Mouse (Mus musculus) embryo, embryonic 11.5 days (tissue): ENCODE results near the gene Mrpl39.

ENCODE experiments used
- DNase-seq: peaks from one replicate; pipeline ENCODE4 v3.0.0-alpha.2; 2012; ENCODE audit warnings: low read depth, low spot score

The Mrpl39 gene

DNA sequence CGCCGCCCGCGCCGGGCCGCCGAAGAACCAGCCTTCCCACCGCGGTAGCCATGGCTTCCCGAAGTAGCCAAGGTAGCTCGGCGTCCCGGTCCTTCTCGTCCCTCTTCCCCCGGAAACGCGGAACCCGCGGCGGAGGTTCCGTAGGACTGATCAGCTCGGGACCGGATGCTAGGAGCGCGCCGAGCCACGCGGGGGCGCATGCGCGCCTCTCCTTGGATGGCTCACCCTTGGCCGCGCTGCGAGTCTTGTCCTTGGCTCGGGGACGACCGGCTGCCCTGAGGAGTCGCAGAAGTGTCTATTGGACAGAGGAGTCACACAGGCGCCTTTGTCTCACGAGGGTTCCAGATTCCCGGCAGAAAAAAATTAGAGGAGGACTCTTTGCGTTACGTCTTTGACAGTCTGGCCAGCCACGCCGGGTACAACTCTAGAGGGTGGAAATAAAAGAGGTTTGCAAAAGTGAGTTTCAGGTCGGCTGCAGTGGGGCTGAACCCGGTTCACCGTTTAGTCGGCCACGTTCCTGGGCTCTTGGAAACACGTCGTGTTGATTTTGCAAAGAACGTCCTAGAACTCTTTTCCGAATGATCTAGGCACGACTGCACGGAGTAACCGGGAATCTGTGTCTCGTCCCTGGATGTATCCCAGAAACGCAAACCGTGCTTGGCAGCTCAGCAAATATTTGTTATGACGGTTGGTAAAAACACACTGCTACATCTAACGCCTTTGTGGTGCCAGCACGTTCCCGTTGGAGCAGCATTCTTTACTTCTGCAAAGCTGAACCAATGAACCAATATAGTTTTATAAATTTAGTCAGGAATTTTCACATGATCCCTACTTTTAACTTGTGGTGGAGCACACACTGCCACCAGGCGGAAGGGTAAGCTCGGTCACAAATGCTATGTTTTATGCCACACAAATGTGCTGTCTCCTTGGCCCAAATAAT, at the start of gene Mrpl39:
Mrpl39 (minus strand) TSS at position 577 of the 940 bp plus-strand sequence.
- peak; percentile 97 for DNase-seq

DNA sequence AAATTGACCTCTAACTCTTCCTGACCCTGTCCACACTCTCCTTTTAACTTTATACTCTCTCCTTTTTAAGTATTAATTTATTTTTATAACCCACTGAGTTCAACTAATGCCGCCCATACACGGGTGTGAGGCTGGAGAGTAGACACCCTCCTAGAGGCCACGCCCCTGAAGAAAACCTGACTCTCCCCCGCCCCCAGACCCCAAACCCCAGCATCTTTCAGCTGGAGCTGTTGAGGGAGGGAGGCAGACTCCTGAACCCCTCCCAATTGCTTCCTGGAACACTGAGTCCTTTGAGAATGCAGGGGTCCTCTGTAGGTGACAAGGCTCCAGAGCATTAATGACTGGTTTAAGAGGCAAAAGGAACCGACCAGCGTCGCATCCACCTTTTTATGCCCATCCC, 49.4 kb upstream of the Mrpl39 start:
- DNase-seq = no peak

DNA sequence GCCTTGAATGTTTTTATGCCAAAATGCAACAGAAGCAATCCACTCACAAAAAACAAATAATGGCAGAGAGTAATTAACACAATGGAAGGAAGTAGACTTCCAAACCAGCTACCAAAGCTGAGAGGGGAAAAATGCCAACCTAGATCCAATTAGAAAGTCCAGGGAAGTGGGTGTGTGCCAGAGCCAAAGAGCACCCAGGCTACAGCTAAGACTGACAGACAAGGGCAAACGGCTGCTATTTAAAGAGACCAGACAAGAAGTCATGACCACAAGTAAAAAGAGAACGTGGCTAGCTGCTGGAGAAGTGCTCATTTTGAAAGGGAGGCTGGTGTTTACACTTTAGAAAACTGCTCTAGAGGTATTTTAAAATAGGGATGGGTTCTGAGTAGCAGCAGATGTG, 47.7 kb upstream of the Mrpl39 start:
- DNase-seq = no peak

DNA sequence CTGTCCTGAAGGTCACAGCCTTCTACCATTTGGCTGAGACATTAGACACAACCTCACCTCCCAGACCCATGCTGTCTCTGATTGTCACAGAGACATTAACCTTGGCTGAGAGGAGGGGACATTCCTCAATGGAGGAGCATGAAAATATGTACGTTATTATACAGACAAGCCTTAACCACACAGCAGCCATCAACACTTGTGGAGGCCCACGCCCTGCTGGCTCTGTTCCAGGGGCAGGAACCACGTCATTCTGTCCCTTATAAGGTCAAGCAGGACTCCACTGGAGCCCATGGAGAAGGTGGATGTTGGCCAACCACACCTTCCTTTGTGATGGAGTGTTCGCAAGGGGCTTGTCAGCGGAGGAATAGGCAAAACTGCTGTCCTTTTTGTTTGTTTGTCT, 44.2 kb upstream of the Mrpl39 start:
- DNase-seq = no peak

DNA sequence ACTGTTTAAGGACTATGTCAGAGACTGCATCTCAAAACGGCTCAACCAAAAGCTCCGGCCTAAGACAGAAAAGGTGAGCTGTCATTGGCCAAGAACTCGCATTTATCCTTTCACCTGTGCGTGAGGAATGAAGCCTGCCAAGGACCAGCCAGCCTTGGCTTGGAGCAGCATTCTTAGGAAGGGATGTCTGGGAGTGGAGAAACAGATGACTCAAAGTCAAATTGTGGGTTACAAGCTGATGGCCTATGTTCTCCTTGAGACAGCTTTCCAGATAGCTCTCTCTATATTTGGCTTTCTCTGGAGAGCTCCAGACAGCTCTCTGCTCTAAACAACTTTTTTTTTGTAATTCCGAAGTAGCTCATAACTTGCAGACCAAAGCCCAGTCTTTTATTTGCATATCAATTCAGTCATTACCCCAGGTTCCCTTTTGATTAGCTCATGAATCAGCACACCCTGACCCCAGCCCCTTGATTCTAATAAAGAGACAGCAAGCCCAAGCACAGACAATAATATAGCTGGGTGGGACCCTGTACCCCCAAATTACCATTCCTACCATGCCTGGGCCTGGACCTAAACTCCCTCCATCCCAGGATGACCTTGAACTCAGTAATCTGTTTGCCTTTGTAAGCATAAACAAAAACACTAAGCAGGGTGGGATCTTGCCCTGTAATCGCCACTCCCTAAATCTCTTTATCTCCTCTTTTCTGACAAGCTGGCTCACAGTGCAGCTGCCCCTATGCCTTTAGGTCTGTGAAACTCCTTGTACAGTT, 43.5 kb upstream of the Mrpl39 start:
- DNase-seq = no peak

DNA sequence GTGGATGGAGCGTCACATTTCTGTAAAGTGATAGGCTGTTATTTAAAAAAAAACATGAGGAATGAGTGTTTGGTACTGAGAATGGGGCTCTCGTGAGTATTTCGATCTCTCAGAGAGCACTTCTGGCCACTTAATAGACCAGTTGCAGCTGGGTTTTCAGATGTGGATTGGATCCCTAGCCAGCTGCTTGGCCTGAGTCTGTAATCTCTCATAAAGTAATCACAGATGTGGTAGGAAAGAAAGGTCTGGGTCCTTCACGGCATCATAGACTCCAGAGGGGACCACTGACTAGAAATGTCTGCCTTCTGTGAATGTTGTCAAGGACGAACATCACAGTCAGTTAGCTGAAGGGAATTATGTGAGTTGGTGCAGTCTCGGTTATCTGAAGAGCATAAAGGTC, 42.9 kb upstream of the Mrpl39 start:
- DNase-seq = no peak

DNA sequence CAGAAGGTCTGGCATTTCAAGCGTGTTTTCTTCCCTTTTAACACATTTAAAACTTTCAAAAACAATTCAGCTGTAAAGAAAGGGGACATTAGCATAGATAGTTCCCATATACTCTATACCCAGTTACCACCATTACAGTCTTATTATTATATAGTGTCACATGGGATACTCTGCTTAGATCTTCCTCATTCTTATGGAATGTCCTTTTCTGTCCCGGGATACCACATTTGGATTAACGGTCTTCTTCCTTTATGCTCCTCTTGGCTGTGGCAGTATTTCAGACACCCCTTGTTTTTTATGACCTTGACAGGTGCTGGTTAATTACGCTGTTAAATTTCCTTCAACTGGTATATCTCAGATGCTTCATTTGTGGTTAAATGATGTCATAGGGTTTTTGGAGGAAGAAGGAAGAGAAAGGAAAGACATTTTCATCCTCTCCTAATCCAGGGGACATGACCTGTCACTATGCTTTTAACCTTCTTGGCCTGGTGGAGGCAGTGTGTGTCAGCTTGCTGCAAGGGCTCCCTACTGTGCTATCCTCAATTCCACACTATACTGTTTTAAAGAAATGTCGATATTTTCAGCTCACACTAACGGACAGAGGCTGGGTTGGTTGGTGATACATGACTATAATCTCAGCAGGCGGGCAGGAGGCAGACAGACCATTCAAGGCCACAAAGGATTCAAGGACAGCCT, 40.7 kb upstream of the Mrpl39 start:
- no peak for DNase-seq

DNA sequence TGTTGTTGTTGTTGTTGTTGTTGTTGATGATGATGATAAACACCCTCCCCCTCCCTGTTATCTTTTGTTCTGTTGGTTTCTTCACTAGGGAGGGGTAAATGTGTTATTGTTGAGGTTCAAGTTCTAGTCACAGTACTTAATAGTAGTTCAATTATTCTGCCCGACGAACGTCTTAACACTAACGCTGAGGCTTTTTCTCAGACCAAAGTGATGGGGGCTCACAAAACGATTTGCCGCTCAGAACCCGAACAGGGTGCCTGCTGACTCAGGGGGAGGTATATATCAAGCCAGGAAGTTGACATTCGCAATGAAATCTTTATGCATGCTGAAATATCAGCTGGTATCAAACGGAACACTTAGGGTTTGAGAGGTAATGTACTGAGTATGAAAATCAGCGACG, 39.8 kb upstream of the Mrpl39 start:
- DNase-seq = no peak

DNA sequence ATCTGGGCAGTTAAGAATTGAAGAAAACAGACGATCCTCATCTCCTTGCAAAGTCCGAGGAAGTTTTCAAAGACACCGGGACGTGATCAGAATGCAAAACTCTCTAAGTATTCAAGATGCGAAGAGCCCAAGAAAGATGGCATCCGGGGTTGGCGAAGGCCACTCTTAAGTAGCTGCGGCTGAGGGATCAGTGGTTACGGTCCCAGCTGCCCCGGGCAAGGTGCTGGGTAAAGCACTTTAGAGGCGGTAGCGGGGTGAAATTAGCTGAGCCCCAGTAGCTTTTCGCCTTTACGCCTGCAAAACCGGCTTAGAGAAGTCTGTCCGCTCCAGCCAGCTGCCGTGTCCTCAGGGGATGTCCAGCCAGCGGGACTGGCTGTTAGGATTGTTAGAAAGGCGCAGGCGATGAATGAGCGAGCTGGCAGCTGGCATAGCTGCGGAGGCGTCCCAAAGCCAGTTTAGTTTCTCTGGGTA, 39.3 kb upstream of the Mrpl39 start:
- peak; percentile 36 for DNase-seq

DNA sequence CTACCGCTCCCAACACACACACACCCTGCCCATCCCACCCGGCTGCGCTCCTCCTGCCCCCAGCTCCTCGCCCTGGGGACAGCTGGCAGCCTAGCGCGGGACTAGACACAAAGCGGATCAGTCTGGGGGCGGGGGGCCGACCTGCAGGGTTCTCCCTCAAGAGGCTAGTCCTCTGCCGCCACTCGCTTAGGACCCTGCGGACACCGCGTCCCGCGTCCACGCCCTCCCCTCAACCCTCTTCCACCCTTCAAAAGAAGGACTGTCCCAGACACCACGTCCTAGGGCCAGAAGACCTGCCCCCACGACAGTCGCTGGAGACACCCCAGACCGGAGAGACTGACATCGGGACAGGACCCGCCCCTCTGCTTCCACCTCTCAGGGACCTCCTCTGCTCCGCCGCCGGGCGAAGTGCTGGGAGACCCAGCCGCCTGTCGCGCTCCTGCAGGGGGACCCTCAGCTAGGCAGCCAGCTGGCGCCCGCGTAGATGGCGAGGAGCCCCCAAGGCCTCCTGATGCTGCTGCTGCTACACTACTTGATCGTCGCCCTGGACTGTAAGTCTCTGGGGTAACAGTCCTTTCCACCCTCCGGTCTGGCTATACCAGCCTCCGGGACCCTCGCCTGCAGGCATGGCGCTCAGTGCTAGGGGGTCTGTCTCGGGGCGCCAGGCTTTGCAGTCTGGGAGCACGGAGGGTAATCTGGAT, 38.6 kb upstream of the Mrpl39 start, which contains the start of gene Jam2:
Jam2 (plus strand) TSS at position 121 of the 701 bp plus-strand sequence.
- peak; percentile 45 for DNase-seq

DNA sequence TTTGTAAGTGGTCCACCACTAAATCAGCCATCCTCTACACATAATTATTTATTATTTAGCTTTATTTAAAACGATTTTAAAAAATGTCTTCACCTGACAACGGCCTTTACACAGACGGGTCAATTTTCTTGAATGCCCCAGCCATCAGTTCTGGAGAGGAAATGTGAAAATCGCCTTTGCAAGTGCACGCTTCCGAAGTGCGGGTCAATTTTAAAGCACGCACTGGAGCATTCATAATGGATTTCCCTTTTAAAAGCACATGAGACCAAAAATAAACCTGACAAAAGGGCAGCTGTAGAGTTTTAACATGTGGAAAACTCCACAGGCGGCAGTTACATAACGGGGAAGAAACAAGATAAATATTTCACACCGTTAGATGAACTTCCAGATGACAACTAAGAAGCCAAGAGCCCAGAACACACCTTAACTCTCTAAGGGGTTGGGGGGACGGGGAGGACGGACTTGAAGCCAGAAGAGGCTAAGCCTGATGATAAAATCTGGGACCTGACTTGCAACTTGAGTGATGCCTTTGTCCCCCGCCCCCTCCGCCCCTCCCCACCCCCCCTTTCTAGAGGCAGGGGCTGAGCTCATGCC, 37.8 kb upstream of the Mrpl39 start:
- DNase-seq = no peak

DNA sequence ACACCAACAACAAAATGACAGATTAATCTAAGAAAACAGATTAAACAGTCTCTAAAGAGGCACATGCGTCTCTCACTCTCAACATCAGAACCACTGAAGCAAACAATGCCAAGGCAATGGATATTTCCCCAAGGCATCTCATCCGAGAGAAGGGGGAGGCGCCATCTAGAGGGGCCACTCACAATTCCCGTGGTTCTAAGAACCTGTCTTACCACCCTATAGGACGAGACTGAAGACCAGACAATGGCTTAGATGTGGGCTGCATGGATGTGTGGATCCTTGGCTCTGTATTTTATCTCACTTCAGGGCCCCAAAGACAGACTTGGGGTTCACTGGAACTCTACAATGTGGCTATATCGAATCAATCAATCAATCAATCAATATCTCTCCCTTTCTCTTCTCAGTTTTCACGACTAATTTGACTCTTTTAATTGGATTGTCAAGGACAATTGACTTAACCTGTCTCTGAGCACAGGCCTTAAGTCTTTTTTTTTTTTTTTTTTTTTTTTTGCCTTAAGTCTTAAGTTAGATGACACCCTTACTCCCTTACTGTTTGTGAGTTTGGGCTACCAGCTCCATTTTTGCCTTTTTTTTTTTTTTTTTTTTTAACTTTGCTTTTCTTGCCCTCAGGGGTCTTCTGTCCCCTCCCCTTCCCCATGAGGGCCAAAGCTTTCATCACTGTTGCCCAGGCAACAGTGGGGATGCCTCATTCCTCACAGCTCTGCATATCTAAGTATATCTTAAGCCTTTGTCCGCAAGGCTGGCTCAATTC, 37.1 kb upstream of the Mrpl39 start:
- DNase-seq = peak; percentile 26

DNA sequence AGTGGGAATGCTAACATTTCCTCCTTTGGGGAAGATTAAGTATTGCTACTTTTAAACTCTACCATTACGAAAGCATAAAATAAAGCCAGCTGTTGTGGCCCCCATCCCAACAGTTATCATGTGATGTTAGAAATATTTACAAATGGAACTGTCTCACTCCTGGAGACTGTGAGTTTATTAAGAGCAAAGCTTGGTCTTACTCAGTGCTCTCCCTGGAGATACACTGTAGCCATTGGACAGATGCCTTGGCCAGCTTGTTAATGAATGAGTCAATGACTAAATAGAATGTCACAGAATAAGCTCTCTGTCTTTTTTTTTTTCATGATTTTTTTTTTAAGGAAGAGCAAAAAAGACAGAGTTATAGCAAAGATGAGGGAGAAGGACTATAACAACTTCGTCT, 35.9 kb upstream of the Mrpl39 start:
- no peak for DNase-seq

DNA sequence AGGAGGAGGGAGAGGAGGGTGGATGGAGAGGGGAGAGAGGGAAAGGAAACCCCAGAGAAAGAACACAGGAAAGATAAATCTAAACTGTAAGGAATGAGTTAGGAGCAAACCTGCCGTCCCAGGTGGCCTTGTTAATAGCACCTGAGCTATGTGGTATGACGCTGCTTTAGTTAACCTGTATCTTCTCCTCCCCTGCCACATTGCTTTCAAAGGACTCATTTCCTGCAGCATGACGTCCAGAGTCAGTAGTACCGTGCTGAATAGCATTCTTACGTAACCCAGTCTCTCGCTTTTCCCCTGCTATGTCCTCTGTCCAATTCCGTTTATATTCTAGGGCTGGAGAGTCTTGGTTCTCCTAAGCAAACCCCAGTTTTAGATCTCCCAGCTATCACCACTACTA, 35.3 kb upstream of the Mrpl39 start:
- no peak for DNase-seq

DNA sequence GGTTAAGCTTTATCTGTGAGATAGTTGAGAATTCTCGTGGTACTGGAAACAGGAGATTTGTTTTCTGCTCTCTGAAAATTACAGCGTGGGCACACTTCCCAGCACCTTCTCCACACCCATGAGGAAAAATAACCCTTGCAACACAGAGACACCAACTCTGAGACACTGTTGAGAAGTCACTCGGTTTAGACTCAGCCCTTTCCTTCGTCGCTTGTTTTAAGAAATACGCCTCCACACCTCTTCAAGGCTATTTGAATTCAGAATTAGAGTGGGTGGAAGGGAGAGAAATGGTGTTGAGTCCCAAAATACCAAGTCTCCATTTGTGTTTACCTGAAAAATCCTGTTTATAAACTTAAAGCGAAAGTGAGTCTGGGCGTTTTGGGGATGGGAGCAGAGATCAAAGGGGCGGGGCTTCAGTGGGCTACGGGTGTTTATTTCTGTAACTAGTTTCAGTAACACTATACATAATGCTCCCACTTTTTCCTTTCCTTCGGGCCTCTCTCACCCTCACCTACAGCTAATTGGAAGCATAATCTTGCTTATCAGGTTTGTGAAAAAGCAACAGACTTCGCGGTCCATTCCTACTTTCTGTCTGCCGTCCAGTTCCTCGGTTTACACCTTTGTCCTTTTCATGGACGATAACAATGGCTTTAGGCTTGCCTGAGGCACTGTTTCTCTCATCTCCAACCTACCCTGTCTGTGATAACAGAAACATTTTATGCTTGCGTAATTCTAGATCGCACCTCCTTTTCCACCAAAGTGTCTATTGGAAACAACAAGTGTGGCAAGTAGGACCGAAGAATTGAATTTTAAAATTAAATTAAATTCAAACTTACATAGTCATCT, 34.3 kb upstream of the Mrpl39 start:
- no peak for DNase-seq

DNA sequence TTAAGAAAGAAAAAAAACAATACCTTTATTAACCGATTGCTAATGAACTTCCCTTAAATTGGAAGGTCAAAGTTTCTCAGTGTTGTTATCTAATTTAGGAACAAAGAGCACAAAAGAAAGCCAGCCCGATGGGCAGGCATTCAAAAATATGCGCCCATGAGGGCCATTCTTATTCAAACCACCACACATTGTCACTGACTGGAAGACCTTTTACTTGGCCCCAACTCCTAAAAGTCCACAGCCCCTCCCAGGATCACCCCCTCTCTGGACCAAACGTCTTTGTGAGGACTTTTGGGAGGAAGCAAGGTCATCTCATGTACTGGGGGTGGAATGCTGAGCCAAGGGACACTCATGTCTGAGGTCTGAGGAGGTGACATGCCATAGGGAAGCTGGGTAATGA, 33.6 kb upstream of the Mrpl39 start:
- DNase-seq = no peak

DNA sequence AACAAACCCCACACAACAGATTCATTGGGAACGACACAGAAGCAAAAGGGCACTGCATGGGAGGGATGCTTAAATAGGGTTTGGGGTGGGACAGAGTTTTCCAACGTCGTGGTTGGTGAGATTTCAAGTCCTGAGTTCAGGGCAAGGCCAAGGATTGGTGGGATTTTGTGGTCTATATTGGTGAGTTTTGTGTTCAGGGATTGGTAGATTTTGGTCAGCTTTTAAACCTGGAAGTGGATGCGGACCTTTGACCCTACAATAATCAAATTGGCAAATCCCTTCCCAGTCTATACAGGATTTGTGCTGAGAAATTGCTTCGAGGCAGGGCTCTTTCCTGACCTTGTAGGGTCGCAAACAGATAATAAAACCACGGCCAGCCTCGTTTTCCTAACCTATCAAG, 32.4 kb upstream of the Mrpl39 start:
- no peak for DNase-seq

DNA sequence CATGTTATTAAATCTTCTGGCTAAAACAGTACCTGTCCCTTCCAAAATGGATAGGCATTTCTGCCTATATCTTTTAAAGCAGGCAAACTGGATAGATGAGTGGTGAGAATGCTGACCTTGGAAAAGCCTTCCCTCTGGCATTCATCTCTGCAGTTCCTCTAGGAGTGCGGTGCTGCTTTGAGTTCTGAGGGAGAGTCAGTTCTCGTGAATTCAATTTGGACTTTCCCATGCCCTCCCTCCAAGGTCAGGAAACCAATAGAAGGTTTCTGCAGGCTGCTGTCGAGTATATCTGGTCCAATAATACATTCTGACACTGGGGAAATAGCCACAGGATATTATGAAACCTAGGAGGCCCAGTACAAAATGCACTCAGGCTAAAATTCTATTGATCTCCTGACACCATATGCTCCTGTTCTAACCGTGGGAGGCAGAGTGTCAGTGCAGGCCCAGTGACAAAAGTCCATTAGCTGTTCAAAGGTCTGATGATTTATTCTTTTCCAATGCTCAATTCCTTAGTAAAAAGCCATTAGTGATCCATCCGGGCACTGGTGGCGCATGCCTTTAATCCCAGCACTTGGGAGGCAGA, 10.3 kb upstream of the Mrpl39 start:
- DNase-seq = no peak
